Mouse (Mus musculus): ENCODE measurements around the gene Tspan18.
A peak's percentile ranks its signal among the peaks of the same experiment; 100 is the strongest.

The Tspan18 gene

DNA sequence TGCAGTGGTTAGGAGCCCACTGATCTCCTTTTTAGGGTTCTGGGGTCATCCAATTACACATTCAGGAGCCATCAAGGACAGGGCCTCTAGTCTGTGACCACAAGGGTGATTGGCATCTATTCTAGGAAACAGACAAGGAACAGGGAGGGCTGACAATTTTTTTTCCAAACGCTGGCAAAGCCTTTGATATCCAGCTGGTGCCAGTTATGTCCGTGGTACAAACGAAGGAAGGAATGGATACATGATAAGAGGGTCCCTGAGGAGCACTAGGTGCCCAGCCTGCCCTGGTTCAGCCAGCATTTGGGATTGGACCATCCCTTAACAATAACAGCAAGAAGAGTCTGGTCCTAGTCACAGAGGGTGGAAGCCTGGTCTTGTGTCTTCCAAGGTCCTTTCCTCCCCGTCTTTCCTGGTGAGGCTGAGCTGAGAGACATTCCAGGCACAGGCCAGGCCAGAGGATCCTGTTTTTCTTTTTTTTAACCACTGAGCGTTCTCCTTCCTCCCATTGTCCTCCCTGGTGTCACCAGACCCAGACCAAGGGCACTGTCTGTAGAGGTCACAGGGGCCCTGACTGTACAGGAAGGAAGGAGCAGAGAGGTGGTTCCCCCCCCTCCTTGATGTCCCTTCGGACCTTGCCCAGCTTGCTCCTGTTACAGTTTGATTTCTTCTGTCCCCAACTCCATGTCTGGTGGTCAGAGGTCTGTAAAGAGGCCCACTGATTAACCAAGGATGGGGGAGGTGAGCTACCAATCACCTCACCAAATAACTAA, 72.6 kb downstream of the Tspan18 start:
- peak; percentile 75 for DNase-seq

DNA sequence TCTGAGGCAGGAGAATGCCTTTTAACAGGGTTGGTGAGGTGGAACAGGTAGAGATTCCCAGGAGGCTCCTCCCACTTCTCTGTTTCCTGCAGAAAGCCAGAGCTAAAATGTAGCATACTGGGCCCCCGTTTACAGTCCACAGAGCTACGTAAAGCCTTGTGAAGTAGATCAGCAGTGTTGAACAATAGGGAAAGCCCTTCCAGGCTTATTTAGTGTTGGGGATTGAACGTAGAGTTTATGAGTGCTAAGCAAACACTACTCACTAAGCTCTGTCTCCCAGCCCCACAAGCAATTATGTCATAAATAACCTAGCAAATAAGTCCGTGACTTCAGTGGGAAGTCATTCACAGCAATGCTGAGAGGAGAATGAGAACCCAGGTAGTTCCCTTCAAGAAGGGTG, 76.7 kb downstream of the Tspan18 start:
- no peak for DNase-seq

DNA sequence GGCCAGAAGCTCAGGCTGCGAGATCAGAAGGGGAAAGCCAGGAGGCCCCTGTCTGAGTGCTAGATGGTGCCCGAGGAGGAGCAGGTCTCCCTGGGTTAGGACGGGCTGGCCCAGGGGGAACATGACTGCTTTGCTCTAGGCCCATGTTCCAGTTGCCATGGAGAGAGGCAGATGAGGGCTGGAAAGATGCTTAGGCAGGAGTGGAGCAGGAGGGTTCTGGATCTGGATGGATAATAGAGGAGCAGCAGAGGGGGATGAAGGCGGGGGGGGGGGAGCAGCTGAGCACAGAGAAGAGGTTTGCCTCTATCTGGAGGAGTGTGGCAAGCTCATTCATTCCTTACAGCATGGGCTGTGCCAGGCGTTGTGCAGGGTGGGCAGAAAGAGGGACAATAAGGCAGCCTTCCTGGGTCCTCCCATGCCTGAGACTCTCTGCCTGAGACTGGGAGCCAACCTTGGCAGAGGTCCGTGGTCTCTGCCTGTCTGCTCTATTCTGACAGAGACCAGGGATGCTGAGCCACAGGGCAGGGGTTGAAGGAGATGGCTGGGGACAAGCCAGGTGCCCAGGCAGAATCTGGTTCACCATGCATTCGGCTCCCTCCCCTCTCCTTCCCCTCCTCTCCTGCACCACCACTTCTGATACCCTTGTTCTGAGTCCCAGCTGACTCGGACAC, 77.4 kb downstream of the Tspan18 start:
- DNase-seq, result no peak

DNA sequence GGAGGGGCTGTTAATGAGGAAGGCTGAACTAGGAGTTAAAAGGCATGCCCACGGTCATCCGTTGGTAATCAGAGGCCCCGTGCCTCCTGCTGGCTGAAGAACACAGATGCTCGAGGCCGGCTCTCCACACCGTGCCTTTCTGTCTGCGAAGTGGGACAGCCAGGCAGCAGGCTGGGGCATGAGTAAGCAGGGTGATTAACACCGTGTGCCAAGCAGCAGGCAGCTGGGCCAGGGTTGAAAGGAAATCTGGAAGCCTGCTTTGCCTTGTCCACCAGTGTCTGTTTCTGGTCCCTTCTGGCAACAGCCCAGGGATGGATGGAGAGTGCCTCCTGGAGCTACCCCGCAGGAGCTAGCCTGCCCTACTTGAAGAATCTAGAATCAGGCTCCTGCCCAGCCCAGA, 81.9 kb downstream of the Tspan18 start:
- DNase-seq, result no peak

DNA sequence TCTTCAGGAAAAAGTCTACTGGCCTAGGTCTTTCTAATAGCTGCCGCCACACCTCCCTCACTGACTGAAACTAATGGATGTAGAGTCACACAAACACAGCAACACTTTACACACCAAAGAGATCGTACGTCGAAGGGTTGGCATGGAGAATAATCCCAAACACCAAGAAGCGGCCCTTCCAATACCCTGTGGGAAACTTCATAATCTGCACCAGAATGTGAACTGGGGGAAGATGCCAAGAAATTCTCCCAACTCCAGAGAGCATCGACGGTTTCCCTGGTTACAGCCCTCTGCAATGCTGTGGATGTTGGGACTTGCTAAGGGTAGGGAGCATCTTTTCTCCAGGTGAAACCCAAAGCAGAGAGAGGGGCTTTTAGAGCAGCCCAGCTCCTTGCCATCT, 83.7 kb downstream of the Tspan18 start:
- DNase-seq, result no peak

DNA sequence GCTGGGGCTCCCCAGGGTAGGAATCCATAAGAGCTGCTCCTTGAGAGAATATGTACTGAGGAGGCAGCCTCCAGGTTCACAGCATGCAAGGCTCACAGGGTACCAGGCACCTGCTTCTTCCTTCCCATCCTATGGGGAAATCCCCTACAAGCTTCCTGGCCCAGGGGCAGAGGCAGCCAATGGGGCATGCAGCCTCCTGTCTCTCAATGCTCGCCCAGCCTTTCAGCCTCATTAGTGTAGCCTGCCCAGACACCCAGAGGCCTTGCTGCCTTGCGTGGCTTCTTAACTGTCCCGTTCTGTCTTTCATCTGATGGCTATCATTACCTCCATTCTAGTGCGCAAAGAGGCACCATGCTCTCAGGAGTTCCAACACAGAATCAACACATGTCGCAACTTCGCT, 85.2 kb downstream of the Tspan18 start:
- no peak for DNase-seq

DNA sequence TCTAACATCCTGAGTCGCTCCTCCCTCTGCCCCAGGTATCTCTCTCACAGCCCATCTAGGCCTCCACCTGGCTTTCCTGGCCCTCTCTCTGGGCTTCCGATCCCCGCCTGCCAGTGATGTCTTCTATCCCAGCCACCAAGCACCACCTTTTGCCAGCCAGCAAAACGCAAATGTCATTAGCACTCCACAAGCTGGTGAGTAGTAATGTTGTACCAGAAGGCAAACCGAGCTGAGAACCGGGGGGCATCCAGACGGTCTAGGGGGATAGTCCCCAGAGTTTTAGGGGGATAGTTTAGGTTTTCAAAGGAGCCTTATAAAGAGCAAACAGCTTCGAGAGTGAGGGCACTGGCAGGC, 90.2 kb downstream of the Tspan18 start:
- DNase-seq, result no peak

DNA sequence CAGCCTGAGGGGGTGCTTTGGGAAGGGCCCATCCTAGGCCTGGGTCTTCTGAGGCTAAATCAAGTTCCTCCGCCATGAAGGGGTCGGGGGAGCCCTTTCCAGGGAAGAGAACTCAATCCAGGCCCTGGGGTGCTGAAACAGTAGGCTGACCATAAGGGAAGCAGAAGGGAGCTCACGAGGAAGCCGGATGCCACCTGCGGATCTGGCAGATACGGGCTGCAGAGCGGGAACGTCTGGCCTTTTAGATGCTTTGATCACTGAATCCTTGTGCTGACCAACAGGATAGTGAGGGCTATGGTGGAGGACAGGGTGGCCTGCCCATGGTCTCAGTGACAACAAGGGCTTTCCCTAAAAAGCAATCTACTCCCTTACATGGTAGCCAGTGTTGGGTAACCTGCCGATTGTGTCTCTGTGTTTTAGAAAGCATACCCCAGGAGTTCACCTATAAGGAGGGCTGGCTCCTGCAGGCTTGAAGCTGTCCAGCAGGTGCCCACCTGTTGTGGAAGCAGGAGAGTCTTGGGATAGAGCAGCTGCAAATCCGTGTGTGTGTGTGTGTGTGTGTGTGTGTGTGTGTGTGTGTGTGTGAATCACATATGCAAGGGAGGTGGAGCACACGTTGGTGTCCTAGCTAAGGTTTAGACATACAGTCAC, 90.7 kb downstream of the Tspan18 start:
- DNase-seq, result no peak

DNA sequence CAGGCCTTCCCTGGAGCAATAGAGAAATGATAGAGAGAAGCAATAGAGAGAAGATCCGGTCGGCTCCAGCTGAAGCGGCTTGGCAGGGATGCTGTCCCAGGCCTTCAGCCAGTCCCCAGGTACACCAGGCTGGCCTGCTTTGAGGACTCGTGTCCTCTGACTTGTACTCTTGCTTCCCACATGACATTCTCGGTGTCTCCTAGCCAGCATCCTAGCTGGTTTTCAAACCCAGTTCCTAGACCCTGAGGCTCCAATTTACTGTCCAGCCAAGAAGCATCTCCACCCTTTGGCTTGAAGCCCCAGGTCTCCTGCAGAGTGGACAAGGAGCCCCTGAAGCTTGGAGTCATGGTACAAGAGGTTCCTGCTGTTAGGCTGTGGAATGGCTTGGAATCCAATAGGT, 92.1 kb downstream of the Tspan18 start:
- DNase-seq, result no peak

DNA sequence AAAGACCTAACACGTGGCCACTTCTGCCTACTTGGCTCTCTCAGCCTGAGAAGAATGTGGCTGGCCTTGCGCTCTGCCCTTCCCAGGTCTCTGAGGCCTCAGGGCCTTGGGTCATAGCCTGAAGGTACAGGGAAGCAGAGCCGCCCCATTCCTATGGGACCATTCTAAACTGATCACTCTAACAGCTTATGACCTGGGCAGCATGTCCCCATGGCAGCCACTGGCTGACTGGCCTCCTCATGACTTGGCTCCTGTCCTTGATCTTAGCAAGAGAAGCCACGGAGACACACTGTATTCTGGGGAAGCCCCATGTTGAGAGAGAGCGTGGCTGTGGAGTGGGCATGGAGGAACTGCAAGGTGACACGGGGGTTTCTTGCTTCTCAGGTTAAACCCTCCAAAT, 95.4 kb downstream of the Tspan18 start:
- DNase-seq, result no peak

DNA sequence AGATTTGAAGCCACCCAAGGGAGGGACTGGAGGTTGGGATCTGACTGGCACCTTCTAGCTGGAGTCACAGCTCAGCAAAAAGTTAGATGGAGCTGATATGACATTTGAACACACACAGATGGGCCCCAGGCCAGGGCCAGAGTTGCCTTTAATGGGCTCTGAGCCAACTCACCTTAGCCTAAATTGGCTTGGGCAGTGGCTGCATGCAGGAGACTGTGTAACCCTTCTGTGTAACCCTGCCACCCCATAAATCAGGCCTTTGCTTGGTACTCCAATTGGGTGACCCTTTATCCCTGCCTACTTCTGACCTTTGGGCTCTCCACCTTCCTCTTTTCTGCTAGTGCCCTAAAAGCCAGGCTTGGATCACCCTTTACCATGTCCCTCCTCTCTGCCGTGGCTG, 97.2 kb downstream of the Tspan18 start:
- DNase-seq, result peak; percentile 54

DNA sequence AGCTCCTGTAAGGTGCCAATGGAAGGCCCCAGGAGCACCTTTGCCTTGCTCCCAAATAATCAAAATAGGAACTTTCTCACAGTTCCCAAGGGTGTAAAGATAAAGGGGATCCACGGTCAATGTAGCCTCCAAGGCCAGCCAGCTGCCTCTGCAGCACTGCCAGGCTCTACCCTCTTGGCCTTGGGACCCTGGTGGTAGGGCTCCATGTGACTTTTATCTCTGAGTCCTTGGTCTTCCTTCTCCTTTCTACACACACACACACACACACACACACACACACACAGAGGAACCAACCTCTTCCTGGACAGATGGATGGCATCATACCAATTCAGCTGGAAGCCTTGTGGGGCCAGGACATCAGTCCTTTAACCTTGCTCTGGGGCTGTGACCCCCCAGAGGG, 102.2 kb downstream of the Tspan18 start:
- DNase-seq, result no peak

DNA sequence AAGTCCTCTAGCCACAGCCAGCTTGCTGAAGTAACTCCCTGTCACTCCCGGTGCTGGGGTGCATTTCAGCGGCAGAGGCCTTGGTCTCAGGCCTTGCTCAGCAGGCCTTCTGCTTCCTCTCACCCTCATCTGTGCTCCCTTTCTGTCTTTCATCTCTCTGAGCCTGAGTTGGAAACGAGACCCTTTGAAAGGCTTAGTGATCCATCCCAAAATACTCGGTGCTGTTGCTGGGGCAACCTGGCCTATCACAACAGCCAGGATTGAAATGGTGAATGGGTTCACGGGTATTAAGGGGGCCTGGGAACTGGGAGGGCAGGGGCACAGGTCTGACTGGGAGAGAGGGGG, 105.9 kb downstream of the Tspan18 start:
- no peak for DNase-seq

DNA sequence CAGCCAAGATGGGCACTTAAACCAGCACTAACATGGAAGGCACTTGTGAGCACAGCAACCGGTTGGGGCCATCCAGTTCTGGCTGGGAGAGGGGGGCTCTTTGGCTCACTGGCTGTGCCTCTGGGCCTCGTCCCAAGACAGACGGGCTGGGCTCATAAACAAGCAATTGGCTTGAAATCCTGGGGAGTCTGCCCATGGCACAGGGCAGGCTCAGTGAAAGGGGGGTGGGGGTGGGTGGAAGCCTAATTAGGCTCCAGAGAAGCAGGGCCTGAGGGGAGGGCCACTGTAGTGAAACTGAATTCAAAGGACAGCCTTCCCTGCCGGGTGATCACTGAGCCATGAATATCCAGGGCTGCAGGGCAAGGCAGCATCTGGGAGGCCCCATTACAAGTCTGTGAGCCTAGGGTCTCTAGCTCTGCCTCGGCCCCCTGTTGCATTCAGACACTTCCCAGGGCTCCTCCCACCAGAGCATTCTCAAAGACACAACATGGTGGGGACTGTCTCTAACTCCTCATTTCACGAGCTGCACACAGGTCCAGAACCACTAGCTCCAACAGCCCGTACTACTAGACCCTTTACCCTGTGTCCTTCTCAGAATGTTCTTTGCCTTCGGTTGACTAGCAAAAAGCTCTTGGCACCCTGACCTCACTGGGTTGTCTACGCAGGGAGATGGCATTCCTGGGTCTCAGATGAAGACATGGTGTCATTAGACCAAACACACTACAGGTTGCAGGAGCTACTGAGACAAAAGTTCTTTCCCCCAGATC, 106.4 kb downstream of the Tspan18 start:
- peak; percentile 24 for DNase-seq

DNA sequence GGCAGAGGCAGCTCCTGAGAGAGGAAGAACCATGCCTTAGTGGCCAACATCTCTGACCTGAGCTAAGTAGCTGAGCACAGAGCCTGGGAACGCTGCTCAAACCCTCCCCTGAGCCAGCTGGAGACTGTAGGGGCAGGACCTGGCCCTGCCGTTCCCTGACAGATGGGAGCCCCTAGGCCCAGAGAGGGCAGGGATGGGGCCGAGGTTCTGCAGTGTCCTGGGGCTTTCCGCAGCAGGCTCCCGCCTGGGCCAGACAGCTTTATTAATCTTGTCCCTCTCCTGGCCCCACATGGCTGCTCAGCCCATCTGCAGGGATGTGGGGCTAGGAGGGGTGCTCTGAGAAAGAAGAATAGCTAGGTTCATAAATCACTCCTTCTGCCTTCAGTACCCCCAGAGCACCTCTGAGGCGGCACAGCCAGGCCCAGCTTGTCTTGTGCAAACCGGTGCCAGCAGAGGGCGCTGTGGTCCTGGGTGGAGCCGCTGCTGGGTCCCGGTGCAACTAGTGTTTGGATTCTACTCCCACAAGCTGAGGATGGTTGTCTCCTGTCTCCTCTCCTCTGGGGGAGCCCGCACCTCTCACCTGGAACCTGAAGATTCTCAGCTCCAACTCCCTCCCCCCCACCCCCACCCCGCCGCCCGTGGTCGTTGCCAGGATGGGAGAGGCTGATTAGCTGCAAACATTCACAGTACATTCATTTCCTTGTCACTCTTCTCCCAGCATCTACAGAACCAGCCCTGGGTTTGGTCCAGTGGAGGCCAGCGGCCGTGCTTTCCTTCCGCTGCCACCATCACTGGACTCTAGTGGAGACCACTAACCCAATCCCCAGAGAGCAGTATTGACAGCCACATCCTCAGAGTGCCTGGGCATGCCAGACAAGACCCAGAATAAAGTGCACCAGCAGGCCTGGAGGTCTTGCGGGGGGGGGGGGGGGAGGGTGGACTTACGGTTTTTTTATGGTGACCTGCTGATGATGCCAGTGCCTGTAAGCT, 107.4 kb downstream of the Tspan18 start:
- DNase-seq, result peak; percentile 88

DNA sequence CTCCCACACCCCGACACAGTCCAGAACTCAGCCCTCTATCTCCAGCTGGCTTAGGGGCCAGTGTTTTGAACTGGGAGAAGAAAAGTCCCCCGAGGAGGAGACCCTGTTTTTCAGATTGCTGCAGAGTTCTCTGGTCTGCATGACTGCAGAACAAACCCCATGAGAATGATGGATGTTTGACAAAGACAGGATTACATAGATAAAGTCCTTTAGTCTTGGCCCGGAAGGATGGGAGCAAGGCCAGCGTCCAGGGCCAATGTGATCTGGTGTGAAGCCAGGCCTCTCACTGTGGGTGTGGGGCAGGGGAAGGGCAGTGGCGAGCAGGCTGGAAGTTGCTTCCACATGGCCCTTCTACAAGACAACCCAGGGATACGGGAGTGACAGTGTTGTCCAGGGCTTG, 110.8 kb downstream of the Tspan18 start:
- no peak for DNase-seq

DNA sequence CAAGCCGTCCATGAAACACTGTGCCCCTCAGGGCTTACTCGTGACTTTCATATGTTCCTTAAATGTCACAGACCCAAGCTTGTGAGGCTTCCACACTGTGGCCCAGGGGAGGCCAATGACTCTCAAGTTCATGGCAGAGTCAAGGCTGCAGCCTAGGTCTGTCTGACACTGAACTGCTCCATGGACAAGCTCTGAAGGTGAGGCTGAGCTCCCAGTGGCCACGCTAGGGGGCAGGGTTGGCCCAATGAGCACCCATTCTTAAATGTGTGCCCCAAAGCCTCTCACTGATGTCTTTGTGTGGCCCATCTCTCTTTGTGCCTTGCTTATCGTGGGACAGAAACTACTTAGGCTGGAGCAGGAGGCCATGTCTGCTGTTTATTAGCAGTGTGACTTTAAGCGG, 113.9 kb downstream of the Tspan18 start:
- no peak for DNase-seq

DNA sequence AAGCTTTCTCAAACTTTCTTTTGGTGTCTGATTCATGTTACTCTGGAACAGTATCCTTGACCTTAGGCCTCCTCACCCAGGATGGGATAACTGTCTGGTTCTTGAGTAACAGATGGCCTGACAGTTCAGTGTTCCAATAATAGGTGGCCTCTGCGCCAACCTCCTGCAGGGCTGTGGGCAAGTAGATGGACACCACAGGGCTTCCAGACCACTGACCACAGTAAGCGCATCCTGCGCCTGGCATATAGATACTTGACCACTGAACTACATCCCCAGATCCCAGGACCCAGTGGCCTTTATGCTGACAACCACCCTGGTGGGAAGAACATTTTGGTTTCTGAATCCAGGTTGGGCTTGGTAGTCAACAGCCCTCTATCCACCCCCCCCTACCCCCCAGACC, 114.7 kb downstream of the Tspan18 start:
- no peak for DNase-seq

DNA sequence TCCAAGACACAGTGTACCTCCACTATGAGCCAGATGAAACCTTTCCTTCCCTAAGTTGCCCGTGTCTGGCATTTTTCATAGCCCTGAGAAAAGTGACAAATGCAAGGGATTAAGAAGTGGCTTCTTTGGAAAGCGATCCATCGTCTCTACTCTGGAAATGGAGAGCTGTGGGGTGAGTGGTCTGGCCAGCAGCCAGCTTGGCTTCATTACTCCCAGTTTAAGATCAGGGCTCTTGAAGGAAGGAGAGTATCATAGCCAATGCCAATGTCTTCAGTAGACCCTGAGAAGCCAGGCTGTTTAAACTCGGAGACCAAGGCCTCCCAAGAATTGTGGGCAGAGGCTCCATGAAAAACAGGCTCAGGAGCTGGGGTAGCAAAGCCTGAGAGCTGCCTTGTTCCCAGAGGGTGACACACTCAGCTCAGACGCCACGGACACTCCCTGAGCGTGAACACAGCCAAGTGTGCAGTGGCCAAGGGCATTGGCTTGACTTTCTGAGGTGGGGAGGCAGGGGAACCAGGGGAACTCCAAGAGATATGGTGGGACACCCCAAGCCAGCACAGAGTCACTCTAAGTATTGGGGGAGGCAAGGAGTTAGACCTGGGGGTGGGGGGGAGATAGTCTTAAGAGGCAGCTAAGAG, 115.8 kb downstream of the Tspan18 start:
- DNase-seq, result no peak

DNA sequence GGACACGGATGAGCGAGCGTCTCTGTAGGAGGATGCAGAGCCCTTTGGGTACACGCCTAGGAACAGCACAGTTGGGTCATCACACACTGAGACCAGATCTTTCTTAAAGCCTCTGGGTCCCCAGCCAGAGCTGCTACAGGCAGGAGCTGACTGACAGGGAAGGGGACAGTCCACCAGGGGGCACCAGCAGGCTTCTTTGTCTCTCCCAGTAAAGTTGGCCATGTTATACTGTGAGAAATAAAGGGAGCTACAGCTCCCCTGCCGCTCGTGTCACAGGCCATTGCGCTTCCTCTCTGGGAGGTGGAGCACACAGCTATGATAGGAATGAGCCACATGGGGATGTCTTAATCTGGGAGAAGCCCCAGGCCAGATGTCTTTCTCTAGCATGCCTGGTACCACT, 117.3 kb downstream of the Tspan18 start:
- DNase-seq, result peak; percentile 87

DNA sequence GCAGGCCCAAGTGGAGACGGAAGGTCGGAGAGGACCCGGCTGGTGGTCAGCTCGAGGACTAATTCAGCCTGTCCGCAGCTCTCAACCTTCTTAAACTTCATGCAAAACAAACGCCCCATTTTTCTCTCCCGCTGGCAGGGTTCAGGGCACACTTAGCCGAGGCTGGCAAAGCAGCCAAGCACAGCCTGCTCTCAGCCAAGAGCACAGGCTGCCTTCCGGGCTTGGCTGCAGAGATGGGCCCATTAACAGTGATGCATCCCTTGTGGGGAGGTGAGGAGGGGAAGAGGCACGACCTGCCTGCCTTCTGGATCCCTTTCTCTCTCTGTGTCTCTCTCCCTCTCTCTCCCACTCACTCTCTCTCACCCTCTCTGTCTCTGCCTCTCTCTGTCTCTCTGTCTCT, 118.5 kb downstream of the Tspan18 start:
- no peak for DNase-seq

DNA sequence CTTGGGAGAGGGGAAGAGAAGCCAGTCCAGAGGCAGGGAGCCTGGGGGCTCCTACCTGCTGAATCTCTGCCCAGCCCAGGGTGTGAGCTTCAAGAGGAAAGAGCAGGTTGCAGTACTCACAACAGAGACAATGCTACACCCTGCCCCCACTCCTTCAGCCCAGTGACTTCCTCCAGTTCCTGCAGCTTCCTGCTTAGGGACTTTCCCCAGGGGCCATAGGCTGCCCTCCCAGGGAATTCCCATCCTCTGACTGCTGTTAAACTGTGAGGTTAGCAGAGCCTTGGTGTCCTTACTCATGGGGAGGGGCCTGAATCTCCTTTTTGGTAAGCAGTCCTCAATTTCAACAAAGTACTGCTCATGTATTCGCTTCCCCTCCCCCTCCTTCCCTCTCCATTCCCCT, 120.1 kb downstream of the Tspan18 start:
- no peak for DNase-seq
